Mouse (Mus musculus): ENCODE data around the gene Pdcd7. TPM values are rescaled to one million over a fixed set of nuclear protein-coding genes. Genes with fewer than 3 reads are reported as not detected.

The Pdcd7 gene
- polyA plus RNA-seq, 1 experiment from 2014 or later: 7.7 TPM

DNA sequence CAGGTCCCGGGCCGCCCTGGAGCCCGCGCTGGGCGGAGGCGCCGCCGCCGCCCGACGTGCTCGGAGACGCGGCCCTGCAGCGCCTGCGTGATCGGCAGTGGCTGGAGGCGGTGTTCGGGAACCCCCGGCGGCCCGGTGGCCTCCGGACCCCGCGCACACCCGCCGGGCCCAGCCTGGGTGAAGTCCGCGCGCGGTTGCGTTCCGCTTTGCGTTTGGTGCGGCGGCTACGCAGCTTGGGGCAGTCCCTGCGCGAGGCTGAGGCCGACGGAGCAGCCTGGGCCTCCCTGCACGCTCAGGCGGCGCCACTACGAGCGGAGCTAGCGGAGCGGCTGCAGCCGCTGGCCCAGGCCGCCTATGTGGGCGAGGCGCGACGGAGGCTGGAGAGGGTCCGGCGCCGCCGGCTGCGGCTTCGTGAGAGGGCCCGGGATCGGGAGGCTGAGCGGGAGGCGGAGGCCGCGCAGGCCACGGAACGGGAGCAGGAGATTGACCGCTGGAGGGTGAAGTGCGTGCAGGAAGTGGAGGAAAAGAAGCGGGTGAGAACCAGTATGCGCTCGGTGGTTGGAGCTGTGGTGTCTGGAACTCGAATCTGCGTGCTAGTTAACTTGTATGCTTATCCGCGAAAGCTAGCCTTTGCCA, 690 bp downstream of the Pdcd7 start:
- under 1% methylated on average over 77 of the region's 77 CpGs for WGBS
- Histone ChIP-seq H3K27ac (ENCODE audit: low read depth, low read length) (peak overlapping the region; percentile 100), H3K9me3 (ENCODE audit: control insufficient read depth) (0 out of 2 replicates have a peak, but pooled peaks cover 4% of the 10 kb centered on the region), H3K27me3 (replicated peaks; ENCODE audit: control insufficient read depth, insufficient read depth, low read length) (no peaks in the 10 kb centered on the region), H3K4me3 (ENCODE audit: low read depth, low read length) (peak overlapping the region; percentile 89), H3K36me3 (ENCODE audit: control insufficient read depth, insufficient read depth) (no peaks in the 10 kb centered on the region), H3K9ac (ENCODE audit: low read depth, low read length) (peak overlapping the region; percentile 99), H3K4me1 (replicated peaks; ENCODE audit: control insufficient read depth, insufficient read depth, low read length) (no peaks in the 10 kb centered on the region; the same call in 1 of the 2 replicates), H3K4me2 (replicated peaks; ENCODE audit: low read depth) (peak overlapping the region; percentile 92)
- 0 out of 2 replicates have a peak, but pooled peaks have one; percentile 5 for TF ChIP-seq CTCF (IDR thresholded peaks at IDR 0.05; ENCODE audit: low read depth)
- peak; percentile 80 for ATAC-seq

DNA sequence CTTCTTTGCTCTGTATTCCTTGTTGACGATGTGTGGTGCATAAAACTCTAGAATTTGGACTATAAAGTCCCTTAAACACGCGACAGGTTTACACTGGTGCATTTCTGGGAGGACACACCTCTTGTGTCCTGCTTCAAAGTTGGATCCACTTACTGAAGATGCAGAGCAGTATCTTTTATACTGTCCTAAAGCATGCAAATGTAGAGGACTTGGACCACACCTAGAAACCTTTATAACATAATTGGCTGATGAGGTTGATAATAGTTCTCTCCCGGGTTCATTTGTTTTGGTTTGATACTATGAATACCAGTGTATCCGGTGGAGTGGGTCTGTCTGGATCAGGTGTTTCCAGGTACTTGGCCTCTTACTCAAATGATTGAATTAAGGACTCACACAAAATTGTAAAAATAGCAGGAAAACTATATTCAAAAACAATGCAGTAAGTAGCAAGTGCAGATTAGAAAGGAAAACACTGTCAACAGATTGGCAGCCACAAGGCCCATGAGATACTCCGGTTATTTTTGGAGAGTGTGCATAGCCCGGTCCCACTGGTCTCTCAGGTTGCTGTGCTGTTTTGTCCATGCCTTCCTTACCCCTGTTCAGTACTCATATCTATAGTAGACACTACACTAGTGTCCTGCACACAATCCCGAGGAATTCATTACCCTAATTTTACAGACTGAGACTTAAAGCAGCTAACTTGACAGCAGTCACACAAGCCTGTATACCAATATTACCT, 1.4 kb downstream of the Pdcd7 start:
- Histone ChIP-seq H3K9ac (ENCODE audit: low read depth, low read length) (peak overlapping the region; percentile 99), H3K4me2 (replicated peaks; ENCODE audit: low read depth) (peak overlapping the region; percentile 92), H3K36me3 (ENCODE audit: control insufficient read depth, insufficient read depth) (no peaks in the 10 kb centered on the region), H3K4me1 (replicated peaks; ENCODE audit: control insufficient read depth, insufficient read depth, low read length) (no peaks in the 10 kb centered on the region; the same call in 1 of the 2 replicates), H3K27me3 (replicated peaks; ENCODE audit: control insufficient read depth, insufficient read depth, low read length) (no peaks in the 10 kb centered on the region), H3K9me3 (ENCODE audit: control insufficient read depth) (0 out of 2 replicates have a peak, but pooled peaks cover 4% of the 10 kb centered on the region), H3K4me3 (ENCODE audit: low read depth, low read length) (peak overlapping the region; percentile 89), H3K27ac (ENCODE audit: low read depth, low read length) (peak overlapping the region; percentile 100)
- WGBS: 31% methylated on average over 8 of the region's 8 CpGs
- peak; percentile 26 for ATAC-seq
- no peak for TF ChIP-seq CTCF (IDR thresholded peaks at IDR 0.05; ENCODE audit: low read depth)

DNA sequence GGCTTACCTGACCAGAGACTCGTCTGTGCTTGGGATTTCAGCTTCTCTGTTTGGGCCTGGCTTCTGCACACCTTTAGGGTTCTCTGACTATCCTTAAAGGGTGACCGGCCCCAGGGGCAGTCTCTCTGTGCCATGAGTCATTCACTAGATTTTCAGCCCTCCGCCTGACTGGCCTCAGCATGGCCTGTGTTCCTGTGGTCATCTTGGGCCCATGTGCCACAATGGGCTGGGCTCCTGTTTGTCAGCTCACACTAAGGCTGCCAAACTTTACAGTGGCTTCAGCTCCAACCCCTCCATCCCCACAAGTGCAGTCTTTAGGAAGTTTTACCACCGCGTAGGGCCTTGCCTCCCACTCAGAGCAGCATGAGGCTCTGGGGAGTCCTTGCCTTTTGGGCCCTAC, 7.3 kb downstream of the Pdcd7 start:
- Histone ChIP-seq H3K9ac (ENCODE audit: low read depth, low read length) (no peak overlapping the region), H3K9me3 (ENCODE audit: control insufficient read depth) (no peaks in the 10 kb centered on the region), H3K4me1 (replicated peaks; ENCODE audit: control insufficient read depth, insufficient read depth, low read length) (no peaks in the 10 kb centered on the region), H3K4me3 (ENCODE audit: low read depth, low read length) (no peak overlapping the region), H3K27ac (ENCODE audit: low read depth, low read length) (no peak overlapping the region), H3K27me3 (replicated peaks; ENCODE audit: control insufficient read depth, insufficient read depth, low read length) (no peaks in the 10 kb centered on the region), H3K4me2 (replicated peaks; ENCODE audit: low read depth) (no peak overlapping the region), H3K36me3 (ENCODE audit: control insufficient read depth, insufficient read depth) (peaks cover 34% of the 10 kb centered on the region)
- WGBS: 87% methylated on average over 5 of the region's 5 CpGs
- no peak for TF ChIP-seq CTCF (IDR thresholded peaks at IDR 0.05; ENCODE audit: low read depth)
- ATAC-seq: no peak

DNA sequence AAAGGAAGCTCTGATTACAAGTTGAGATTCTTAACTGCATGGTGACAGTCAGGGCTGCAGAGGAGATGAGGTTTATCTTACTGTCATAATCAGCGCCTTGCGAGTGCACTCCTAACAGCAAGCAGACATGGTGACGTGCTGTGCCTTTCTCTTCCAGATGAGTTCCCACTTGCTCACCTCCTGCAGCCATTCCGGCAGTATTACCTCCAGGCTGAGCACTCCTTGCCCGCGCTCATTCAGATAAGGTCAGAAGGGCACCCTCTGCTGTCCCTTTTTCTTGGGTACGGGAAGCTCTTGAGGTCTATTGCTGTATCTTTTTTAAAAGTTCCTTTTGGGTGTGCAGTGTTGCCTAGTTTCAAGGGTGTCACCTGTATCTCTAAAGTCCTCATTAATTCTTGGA, 10.7 kb downstream of the Pdcd7 start:
- no peak overlapping the region for H3K9ac ChIP-seq (ENCODE audit: low read depth, low read length)
- H3K4me2 ChIP-seq (replicated peaks; ENCODE audit: low read depth): no peak overlapping the region
- no peak overlapping the region for H3K4me3 ChIP-seq (ENCODE audit: low read depth, low read length)
- H3K36me3 ChIP-seq (ENCODE audit: control insufficient read depth, insufficient read depth): peaks cover 55% of the 10 kb centered on the region
- H3K4me1 ChIP-seq (replicated peaks; ENCODE audit: control insufficient read depth, insufficient read depth, low read length): no peaks in the 10 kb centered on the region
- no peaks in the 10 kb centered on the region for H3K27me3 ChIP-seq (replicated peaks; ENCODE audit: control insufficient read depth, insufficient read depth, low read length)
- no peak overlapping the region for H3K27ac ChIP-seq (ENCODE audit: low read depth, low read length)
- 88% methylated on average over 7 of the region's 7 CpGs for WGBS
- no peak for ATAC-seq
- H3K9me3 ChIP-seq (ENCODE audit: control insufficient read depth): no peaks in the 10 kb centered on the region
- no peak for TF ChIP-seq CTCF (IDR thresholded peaks at IDR 0.05; ENCODE audit: low read depth)

DNA sequence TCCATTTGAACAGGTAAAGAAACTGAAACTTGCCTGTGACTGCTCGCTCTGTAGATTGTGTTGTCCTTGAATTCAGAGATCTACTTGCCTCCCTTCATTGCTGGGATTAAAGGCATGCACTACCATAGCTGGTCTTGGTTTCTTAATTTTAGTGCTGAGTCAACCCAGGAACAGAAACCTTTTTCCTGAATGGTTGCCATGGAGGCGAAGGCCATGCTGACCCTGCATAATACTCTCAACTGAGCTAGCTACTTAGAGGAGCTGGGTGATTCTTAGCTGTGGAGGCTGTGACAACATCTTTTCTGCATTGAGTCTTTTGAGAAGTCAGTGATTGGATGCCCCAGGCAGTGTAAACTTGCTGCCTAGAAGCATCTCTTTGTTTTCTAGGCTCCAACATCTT, 11.1 kb downstream of the Pdcd7 start:
- Histone ChIP-seq H3K27me3 (replicated peaks; ENCODE audit: control insufficient read depth, insufficient read depth, low read length) (no peaks in the 10 kb centered on the region), H3K9ac (ENCODE audit: low read depth, low read length) (no peak overlapping the region), H3K27ac (ENCODE audit: low read depth, low read length) (no peak overlapping the region), H3K36me3 (ENCODE audit: control insufficient read depth, insufficient read depth) (peaks cover 58% of the 10 kb centered on the region), H3K9me3 (ENCODE audit: control insufficient read depth) (no peaks in the 10 kb centered on the region), H3K4me1 (replicated peaks; ENCODE audit: control insufficient read depth, insufficient read depth, low read length) (no peaks in the 10 kb centered on the region), H3K4me2 (replicated peaks; ENCODE audit: low read depth) (no peak overlapping the region), H3K4me3 (ENCODE audit: low read depth, low read length) (no peak overlapping the region)
- no peak for TF ChIP-seq CTCF (IDR thresholded peaks at IDR 0.05; ENCODE audit: low read depth)
- ATAC-seq: no peak
- WGBS: 86% methylated on average over 2 of the region's 2 CpGs

DNA sequence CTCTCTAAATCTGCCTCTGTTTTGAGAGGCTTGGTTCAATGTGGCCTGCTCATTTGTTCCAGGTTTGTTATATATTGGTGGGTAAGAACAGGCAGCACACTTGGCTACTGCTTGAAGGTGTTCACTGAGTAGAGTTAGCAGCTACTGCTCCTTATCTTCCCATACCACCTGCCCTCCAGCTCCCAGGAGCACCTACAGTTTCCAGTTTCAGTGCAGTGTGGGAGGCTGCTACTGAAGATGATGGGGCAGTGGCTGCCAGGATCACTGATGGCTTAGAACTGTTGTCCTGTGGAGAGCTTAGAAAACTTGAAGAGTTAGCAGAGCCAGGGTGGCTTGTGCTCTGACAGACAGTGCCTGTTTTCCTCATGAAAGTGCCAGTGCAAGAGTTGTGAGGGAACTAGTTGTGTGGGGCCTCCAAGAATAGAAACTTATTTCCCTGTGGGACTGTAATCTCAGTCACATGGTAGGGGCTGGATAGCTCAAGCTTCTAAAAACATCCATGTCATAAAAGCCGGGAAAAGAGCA, 13.1 kb downstream of the Pdcd7 start:
- WGBS: 56% methylated on average over 1 of the region's 1 CpGs
- H3K36me3 ChIP-seq (ENCODE audit: control insufficient read depth, insufficient read depth): peaks cover 58% of the 10 kb centered on the region

More for the DNA sequence above, 13.1 kb downstream of the Pdcd7 start:
- no peak overlapping the region for H3K4me2 ChIP-seq (replicated peaks; ENCODE audit: low read depth)
- H3K9me3 ChIP-seq (ENCODE audit: control insufficient read depth): no peaks in the 10 kb centered on the region
- no peaks in the 10 kb centered on the region for H3K4me1 ChIP-seq (replicated peaks; ENCODE audit: control insufficient read depth, insufficient read depth, low read length)
- no peaks in the 10 kb centered on the region for H3K27me3 ChIP-seq (replicated peaks; ENCODE audit: control insufficient read depth, insufficient read depth, low read length)
- TF ChIP-seq CTCF (IDR thresholded peaks at IDR 0.05; ENCODE audit: low read depth): no peak
- ATAC-seq: no peak
- H3K27ac ChIP-seq (ENCODE audit: low read depth, low read length): no peak overlapping the region; the same call in 1 of the 2 replicates
- no peak overlapping the region for H3K4me3 ChIP-seq (ENCODE audit: low read depth, low read length)
- no peak overlapping the region for H3K9ac ChIP-seq (ENCODE audit: low read depth, low read length)

Data from intestine, postnatal 0 days (tissue).